Mouse (Mus musculus) erythroblast, embryonic 14.5 days (primary cell): ENCODE results near the gene Fxyd5.

Experiments
- GATA1 ChIP-seq: IDR thresholded peaks from 2 replicates; pipeline ENCODE4 v1.6.1; 2012; ENCODE audit warnings: low read length, inconsistent platforms, mixed read lengths
- TAL1 ChIP-seq: IDR thresholded peaks from 3 replicates; pipeline ENCODE4 v1.6.1; 2012; ENCODE audit warnings: low read length, inconsistent platforms, mixed read lengths

- TF ChIP-seq TAL1: no peak
- TF ChIP-seq GATA1: no peak
Measured at GRCm38 (mm10) chr7:31074061-31074712, 31.9 kb upstream of the Fxyd5 start.
